Mouse (Mus musculus): Measurements from ENCODE around the gene Lrp2. TPM values are rescaled to one million over a fixed set of nuclear protein-coding genes. Genes with fewer than 3 reads are reported as not detected.
A peak's percentile ranks its signal among the peaks of the same experiment; 100 is the strongest.

Lrp2 gene
- polyA plus RNA-seq, 1 experiment from 2014 or later: 1.2 TPM

DNA sequence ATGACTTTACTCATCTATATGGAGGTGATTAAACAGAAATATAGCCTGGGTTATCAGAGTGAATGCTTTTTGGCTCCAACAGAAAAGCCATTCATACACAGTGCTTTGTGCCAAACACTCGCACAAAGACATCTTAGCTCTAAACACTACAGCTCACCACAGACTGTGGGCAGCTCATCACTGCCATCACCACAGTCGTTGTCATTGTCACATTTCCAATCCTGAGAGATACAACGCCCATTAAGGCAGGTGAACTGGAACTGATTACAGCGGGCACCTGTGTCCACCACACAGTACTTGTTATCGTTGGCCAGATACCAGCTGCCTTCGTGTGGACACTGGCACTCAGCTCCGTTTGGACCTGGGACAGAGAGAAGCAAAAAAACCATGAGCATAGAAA is 106.0 kb downstream of the Lrp2 start:
- Histone ChIP-seq H3K27me3 (replicated peaks) (no peaks in the 10 kb centered on the region), H3K4me1 (no peaks in the 10 kb centered on the region), H3K4me3 (no peak overlapping the region), H3K9ac (no peak overlapping the region), H3K27ac (no peak overlapping the region), H3K9me3 (no peaks in the 10 kb centered on the region), H3K36me3 (replicated peaks) (no peaks in the 10 kb centered on the region), H3K4me2 (no peak overlapping the region)
- 92% methylated on average over 7 of the region's 7 CpGs for WGBS
- ATAC-seq (replicated peaks): no peak

DNA sequence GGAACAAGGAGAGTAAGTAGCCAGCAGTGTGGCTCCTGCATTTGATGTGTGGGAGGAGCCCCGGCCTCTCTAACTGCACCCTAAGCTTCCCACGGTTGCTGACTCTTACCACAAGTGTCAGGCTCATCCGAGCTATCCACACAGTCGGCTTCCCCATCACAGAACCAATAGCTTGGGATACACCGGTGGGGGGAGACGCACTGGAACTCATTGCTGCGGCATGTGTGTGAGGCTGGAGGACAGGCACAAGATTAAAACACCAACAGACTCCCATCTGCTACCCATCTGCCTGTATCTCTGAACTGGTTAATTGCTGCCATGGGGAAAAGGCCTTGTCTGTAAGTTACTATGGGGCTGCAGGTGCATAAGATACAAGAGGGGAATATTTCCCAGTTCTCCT is 109.0 kb downstream of the Lrp2 start:
- no peak for ATAC-seq (replicated peaks)

DNA sequence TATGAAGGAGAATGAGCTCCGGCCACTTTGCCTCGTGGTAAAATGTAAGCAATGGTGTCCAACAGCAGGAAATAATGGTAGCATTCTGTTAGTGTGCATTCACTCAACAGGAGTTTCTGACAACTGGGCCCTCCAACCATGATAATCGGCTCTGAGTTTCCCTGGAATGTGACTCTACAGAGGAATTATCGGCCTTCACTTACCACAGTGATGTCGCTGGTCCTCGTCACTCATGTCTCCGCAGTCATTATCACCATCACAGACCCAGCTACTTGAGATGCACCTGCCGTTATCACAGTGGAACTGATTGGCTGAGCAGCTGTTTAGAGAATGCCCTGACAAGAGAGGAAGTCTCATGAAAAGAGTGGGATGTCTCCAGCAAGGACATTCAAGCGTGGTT is 110.7 kb downstream of the Lrp2 start:
- no peaks in the 10 kb centered on the region for H3K27me3 ChIP-seq (replicated peaks)

More for the DNA sequence above, 109.0 kb downstream of the Lrp2 start:
- no peaks in the 10 kb centered on the region for H3K9me3 ChIP-seq
- no peaks in the 10 kb centered on the region for H3K4me1 ChIP-seq
- H3K4me3 ChIP-seq: no peak overlapping the region
- 85% methylated on average over 7 of the region's 7 CpGs for WGBS
- H3K9ac ChIP-seq: no peak overlapping the region
- no peak overlapping the region for H3K27ac ChIP-seq
- H3K36me3 ChIP-seq (replicated peaks): no peaks in the 10 kb centered on the region
- no peaks in the 10 kb centered on the region for H3K27me3 ChIP-seq (replicated peaks)
- no peak overlapping the region for H3K4me2 ChIP-seq

DNA sequence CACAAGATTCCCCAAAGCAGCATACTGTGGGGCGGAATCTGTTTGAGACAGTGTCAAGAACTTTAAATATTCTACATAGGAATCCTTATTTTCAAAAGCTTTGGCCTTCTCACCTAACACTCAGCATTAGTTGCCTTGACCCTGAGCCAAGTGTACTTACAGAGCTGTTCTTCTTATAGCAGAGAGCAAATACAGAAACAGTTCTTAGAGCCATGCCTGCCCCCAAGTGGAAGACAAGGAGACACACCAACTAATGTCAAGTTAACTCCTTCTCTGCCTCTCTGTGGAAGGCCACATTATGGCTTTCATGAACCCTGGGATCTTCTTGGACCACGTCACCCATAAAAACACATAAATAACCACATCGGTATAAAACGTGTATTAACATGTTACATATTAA is 114.0 kb downstream of the Lrp2 start:
- no peak overlapping the region for H3K9ac ChIP-seq
- no peak for ATAC-seq (replicated peaks)
- H3K36me3 ChIP-seq (replicated peaks): no peaks in the 10 kb centered on the region
- no peak overlapping the region for H3K4me3 ChIP-seq
- H3K27me3 ChIP-seq (replicated peaks): no peaks in the 10 kb centered on the region
- 91% methylated on average over 4 of the region's 4 CpGs for WGBS
- H3K27ac ChIP-seq: no peak overlapping the region
- no peaks in the 10 kb centered on the region for H3K9me3 ChIP-seq
- no peak overlapping the region for H3K4me2 ChIP-seq
- no peaks in the 10 kb centered on the region for H3K4me1 ChIP-seq

More for the DNA sequence above, 110.7 kb downstream of the Lrp2 start:
- Histone ChIP-seq H3K4me2 (no peak overlapping the region), H3K4me3 (no peak overlapping the region), H3K4me1 (no peaks in the 10 kb centered on the region), H3K9me3 (no peaks in the 10 kb centered on the region), H3K36me3 (replicated peaks) (no peaks in the 10 kb centered on the region), H3K27ac (no peak overlapping the region), H3K9ac (no peak overlapping the region)
- no peak for ATAC-seq (replicated peaks)
- WGBS: 90% methylated on average over 9 of the region's 9 CpGs

DNA sequence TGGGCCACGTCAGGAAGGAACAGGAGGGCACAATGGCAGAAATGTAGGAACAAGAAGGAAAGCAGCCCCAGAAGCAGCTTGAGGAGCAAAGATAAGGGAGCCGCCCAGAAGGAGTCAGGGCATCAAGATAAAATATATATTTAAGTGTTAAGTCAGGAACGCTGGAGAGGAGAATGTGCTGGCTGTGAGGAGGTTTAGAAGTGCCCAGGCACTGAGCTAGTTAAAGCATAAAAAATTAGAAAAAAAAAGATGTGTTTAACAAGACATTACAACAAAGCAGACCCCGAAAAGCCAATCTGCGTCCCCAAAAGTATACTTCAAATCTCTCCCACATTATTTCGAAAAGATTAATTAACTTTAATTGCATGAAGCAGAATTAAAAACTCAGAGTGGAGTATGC is 122.3 kb downstream of the Lrp2 start:
- Histone ChIP-seq H3K4me3 (no peak overlapping the region), H3K4me2 (no peak overlapping the region), H3K9ac (no peak overlapping the region), H3K27me3 (replicated peaks) (no peaks in the 10 kb centered on the region), H3K4me1 (no peaks in the 10 kb centered on the region), H3K9me3 (no peaks in the 10 kb centered on the region), H3K36me3 (replicated peaks) (no peaks in the 10 kb centered on the region), H3K27ac (no peak overlapping the region)
- 85% methylated on average over 6 of the region's 6 CpGs for WGBS
- no peak for ATAC-seq (replicated peaks)

DNA sequence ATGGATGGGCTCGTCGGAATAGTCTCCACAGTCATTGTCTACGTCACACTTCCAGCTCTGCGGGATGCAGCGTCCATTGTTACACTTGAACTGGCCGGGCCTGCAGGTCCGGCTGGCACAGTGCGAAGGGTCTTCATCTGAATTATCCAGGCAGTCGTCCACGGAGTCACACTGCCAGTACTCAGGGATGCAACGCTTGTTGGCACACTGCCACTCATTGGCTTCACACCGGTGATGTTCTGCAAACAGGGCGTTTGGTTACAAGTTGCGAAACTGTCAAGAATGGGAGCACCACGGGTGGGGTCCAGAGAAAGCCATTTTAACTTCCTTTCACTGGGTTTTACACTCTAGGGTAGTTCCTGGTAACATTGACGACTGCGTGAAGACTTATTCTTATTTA is 126.4 kb downstream of the Lrp2 start:
- no peaks in the 10 kb centered on the region for H3K27me3 ChIP-seq (replicated peaks)
- no peaks in the 10 kb centered on the region for H3K4me1 ChIP-seq
- no peak overlapping the region for H3K4me2 ChIP-seq
- WGBS: 86% methylated on average over 17 of the region's 17 CpGs
- no peaks in the 10 kb centered on the region for H3K36me3 ChIP-seq (replicated peaks)
- no peak overlapping the region for H3K9ac ChIP-seq
- no peaks in the 10 kb centered on the region for H3K9me3 ChIP-seq
- ATAC-seq (replicated peaks): no peak
- H3K4me3 ChIP-seq: no peak overlapping the region
- H3K27ac ChIP-seq: no peak overlapping the region

DNA sequence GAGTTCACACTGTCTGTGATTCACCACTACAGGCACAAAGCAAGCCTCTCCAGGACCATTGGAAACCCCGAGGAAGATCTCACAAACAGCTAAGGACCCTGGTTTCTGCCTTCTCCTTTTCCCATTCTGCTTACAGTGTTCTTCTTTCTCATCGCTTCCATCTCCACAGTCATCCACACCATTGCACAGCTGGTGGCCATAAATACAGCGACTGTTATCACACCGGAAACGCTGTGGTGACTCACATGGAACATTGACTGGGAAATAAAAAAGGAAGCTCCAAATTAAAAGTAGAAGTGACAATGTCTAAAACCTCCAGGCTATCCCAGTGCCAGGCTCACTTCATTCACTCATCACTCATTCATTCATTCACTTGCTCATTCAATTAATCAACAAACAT is 134.7 kb downstream of the Lrp2 start:
- Histone ChIP-seq H3K9ac (no peak overlapping the region), H3K9me3 (no peaks in the 10 kb centered on the region), H3K27ac (no peak overlapping the region), H3K27me3 (replicated peaks) (no peaks in the 10 kb centered on the region), H3K36me3 (replicated peaks) (no peaks in the 10 kb centered on the region), H3K4me3 (no peak overlapping the region), H3K4me1 (no peaks in the 10 kb centered on the region), H3K4me2 (no peak overlapping the region)
- WGBS: 90% methylated on average over 5 of the region's 5 CpGs
- no peak for ATAC-seq (replicated peaks)

DNA sequence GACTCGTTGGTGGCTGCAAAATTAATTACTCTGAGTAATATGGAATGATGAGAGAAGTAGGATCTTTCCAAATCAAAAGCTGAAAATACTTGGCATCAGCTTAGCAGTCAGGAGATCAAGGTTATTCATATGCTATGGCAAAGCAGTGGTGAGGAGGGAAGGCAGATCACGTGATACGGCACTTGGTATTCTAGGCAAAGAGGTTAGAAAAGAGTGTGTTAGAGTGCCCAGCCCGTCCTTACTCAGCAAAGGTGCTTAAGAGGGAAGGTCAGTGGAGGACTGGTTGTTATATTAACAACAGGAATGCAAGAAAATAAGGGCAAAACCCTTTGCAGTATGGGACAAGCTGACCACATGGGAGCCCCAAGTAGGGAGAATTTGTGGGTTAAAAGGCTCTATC is 137.3 kb downstream of the Lrp2 start:
- Histone ChIP-seq H3K36me3 (replicated peaks) (no peaks in the 10 kb centered on the region), H3K27me3 (replicated peaks) (no peaks in the 10 kb centered on the region), H3K9me3 (no peaks in the 10 kb centered on the region), H3K4me3 (no peak overlapping the region), H3K9ac (no peak overlapping the region), H3K4me2 (no peak overlapping the region), H3K4me1 (no peaks in the 10 kb centered on the region), H3K27ac (no peak overlapping the region)
- WGBS: 90% methylated on average over 4 of the region's 4 CpGs
- ATAC-seq (replicated peaks): no peak

DNA sequence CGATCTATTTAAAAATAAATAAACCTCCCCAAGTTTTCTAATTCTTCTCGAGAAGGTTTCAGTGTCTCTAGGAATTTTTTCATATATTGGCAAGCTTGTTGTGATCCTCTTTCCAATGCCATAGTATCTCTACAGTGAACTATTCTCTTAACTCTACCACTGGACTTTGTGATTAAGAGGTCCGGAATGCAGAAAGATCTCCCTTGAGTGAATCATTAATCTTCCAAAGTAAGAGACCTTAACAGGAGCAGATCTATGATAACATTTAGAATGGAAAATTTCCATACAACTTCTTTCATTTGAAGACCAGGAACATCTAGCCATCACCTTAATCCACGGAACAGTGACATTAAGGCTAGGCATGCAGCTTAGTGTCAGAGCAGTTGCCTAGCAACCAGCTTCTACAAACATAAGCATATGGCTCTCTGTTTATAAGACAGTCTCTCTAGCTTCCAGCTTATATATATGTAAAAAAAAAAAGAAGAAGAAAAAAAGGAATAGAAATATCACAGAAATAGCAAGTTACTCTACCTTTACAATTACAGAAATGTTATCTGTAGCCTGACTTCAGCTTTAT is 139.9 kb downstream of the Lrp2 start:
- WGBS: 68% methylated on average over 4 of the region's 4 CpGs
- Histone ChIP-seq H3K27me3 (replicated peaks) (no peaks in the 10 kb centered on the region), H3K4me1 (no peaks in the 10 kb centered on the region), H3K27ac (no peak overlapping the region), H3K9ac (no peak overlapping the region), H3K4me2 (no peak overlapping the region), H3K9me3 (no peaks in the 10 kb centered on the region), H3K4me3 (no peak overlapping the region), H3K36me3 (replicated peaks) (no peaks in the 10 kb centered on the region)
- no peak for ATAC-seq (replicated peaks)

DNA sequence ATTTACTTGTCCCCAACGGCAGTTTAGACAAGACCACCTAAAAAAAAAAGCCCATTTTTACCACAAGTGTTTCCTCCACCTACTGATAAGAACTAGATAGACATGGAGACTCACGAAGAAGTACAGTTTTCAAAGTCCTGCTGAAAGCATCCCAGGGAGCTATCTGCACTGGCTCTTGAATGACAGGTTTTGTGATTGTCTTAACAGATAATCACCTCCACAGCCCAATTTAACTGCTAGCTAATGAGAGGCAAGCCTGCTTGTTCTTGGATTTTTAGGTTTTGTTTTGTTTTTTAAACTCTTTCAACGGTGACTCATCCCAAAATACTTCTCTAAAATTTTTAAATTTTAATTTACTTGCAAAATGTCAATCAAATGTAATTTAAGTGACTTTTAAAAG is 144.2 kb downstream of the Lrp2 start:
- H3K4me1 ChIP-seq: no peaks in the 10 kb centered on the region
- H3K36me3 ChIP-seq (replicated peaks): no peaks in the 10 kb centered on the region
- H3K9ac ChIP-seq: no peak overlapping the region
- no peaks in the 10 kb centered on the region for H3K27me3 ChIP-seq (replicated peaks)
- WGBS: 82% methylated on average over 3 of the region's 3 CpGs
- no peaks in the 10 kb centered on the region for H3K9me3 ChIP-seq
- H3K4me3 ChIP-seq: no peak overlapping the region
- no peak for ATAC-seq (replicated peaks)
- no peak overlapping the region for H3K27ac ChIP-seq
- no peak overlapping the region for H3K4me2 ChIP-seq

DNA sequence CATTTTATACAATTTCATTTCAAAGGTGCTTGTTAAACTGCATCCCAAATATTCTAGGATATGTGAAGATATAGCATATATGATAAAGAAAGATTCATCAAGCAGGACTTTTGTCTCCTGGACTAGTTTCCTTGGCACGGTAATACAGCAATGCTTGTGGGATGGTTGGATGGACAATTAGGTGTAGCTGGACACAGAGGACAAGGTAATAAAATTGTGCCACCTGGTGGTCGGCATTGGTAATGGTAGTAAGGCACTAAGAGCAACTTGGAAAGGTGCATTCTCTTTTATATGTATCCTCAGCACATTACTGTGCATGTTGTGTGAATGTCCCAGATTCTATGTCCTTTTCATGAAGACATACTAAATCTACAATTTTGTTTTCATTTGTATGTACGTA is 157.7 kb downstream of the Lrp2 start:
- WGBS: 34% methylated on average over 3 of the region's 3 CpGs
- H3K9ac ChIP-seq: no peak overlapping the region
- H3K4me3 ChIP-seq: no peak overlapping the region
- H3K36me3 ChIP-seq (replicated peaks): no peaks in the 10 kb centered on the region
- peak; percentile 69; the same call in 1 of the 2 replicates for ATAC-seq (replicated peaks)
- H3K27me3 ChIP-seq (replicated peaks): no peaks in the 10 kb centered on the region
- H3K27ac ChIP-seq: no peak overlapping the region
- no peaks in the 10 kb centered on the region for H3K4me1 ChIP-seq
- no peaks in the 10 kb centered on the region for H3K9me3 ChIP-seq
- H3K4me2 ChIP-seq: no peak overlapping the region

DNA sequence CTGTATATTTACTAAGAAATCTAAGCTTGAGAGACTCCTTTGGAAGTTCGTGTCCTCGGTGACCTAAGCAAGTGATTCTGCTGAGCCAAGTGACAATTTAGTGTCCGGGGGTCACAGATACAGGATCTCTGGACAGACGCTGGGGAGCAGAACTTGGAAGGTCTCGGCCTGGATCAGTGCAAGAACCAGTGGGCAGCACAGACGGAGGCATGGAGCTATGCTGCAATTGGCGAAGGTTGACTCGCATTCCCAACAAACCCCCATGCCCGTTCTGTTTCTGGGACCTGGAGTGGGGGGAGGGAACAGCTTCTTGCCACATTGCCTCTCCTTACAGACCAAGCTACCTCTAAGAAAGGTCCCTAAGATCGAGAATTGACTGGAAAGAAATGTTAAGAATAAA is 158.7 kb downstream of the Lrp2 start:
- H3K27me3 ChIP-seq (replicated peaks): no peaks in the 10 kb centered on the region; the same call in 1 of the 2 replicates
- no peak for ATAC-seq (replicated peaks)
- no peaks in the 10 kb centered on the region for H3K9me3 ChIP-seq
- no peaks in the 10 kb centered on the region for H3K36me3 ChIP-seq (replicated peaks)
- H3K4me1 ChIP-seq: no peaks in the 10 kb centered on the region
- H3K4me2 ChIP-seq: no peak overlapping the region
- WGBS: 90% methylated on average over 10 of the region's 10 CpGs
- H3K4me3 ChIP-seq: no peak overlapping the region
- no peak overlapping the region for H3K27ac ChIP-seq
- no peak overlapping the region for H3K9ac ChIP-seq

DNA sequence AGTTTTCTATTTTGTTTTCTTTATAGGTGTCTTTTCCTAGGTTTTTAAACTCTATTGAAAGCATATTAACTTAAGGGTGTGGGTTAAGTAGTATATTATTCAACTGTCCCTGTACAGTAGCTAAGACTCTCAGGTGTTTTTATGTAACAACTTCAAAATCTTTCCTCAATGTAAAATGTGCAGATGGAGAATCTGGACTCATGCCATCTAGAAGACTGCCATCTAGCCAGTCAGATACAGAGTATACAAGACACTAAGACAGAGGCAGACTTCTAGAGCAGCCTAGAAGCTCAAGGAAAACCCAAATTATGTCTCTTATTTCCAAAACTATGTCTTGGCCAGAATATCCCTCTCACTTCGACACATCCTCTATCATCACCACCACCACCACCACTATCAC is 159.8 kb downstream of the Lrp2 start:
- H3K9ac ChIP-seq: no peak overlapping the region
- no peak overlapping the region for H3K27ac ChIP-seq
- no peak overlapping the region for H3K4me3 ChIP-seq
- no peaks in the 10 kb centered on the region for H3K36me3 ChIP-seq (replicated peaks)
- H3K27me3 ChIP-seq (replicated peaks): no peaks in the 10 kb centered on the region; the same call in 1 of the 2 replicates
- ATAC-seq (replicated peaks): no peak
- no peaks in the 10 kb centered on the region for H3K4me1 ChIP-seq
- no peaks in the 10 kb centered on the region for H3K9me3 ChIP-seq
- H3K4me2 ChIP-seq: no peak overlapping the region
- 96% methylated on average over 1 of the region's 1 CpGs for WGBS
